Mouse (Mus musculus) subcutaneous adipose tissue, adult 2 months (tissue): ENCODE measurements around the gene Itpr2. TPM values are rescaled to one million over a fixed set of nuclear protein-coding genes. Genes with fewer than 3 reads are reported as not detected.

ENCODE experiments used
- polyA plus RNA-seq: library from polyadenylated mRNA; depleted of rRNA; stranded (reverse); fragments of >200 nt; gene quantifications from 2 replicates; pipeline ENCODE4 v1.2.3, GENCODE M21; 2012; ENCODE audit warnings: low replicate concordance; rRNA removed

The Itpr2 gene
- polyA plus RNA-seq: 13.5 and 28.2 TPM in 2 replicates

GRCm38 (mm10) chr6:146501866-146502804 is at the start of gene Itpr2:
Itpr2 (minus strand) TSS chr6:146502223.

Other genes with a start within 250 kb of the Itpr2 start
- gene Fgfr1op2, start 75.0 kb upstream of the Itpr2 start, polyA plus RNA-seq: 64.8 and 68.3 TPM in 2 replicates
- gene Ints13, start 75.6 kb upstream of the Itpr2 start, polyA plus RNA-seq: 10.5 and 24.0 TPM in 2 replicates
- 46.3 and 46.4 TPM in 2 replicates for gene Med21, start 140.3 kb upstream of the Itpr2 start, polyA plus RNA-seq
- 12.8 and 27.1 TPM in 2 replicates for gene Tm7sf3, start 140.6 kb upstream of the Itpr2 start, polyA plus RNA-seq
- 7.2 and 7.8 TPM in 2 replicates for gene Stk38l, start 222.8 kb upstream of the Itpr2 start, polyA plus RNA-seq